Mouse (Mus musculus) macrophage (primary cell): ENCODE measurements around the gene Oaz2. TPM values are rescaled to one million over a fixed set of nuclear protein-coding genes. Genes with fewer than 3 reads are reported as not detected.

ENCODE experiments used
- H3K27ac ChIP-seq: fragments of 350-480 bp; formaldehyde crosslinking; 2 replicates; pipeline ENCODE4 v1.9.0; 2021
- H3K36me3 ChIP-seq: fragments of 350-480 bp; formaldehyde crosslinking; 2 replicates; pipeline ENCODE4 v1.9.0; 2021; ENCODE audit errors: inconsistent target
- H3K4me3 ChIP-seq: fragments of 350-480 bp; formaldehyde crosslinking; 2 replicates; pipeline ENCODE4 v1.9.0; 2021; ENCODE audit errors: inconsistent target
- H3K79me2 ChIP-seq: fragments of 350-480 bp; formaldehyde crosslinking; 2 replicates; pipeline ENCODE4 v1.9.0; 2021; ENCODE audit errors: inconsistent target
- WGBS: methylation state at CpG from one replicate; pipeline ENCODE4 v1.1.7; 2026; ENCODE audit warnings: inconsistent platforms; ENCODE audit not compliant: missing documents; 5-methylcytosine and 5-hydroxymethylcytosine counted together
- polyA plus RNA-seq: library from polyadenylated mRNA; stranded (reverse); fragments of 250-400 nt; gene quantifications from 3 replicates; pipeline ENCODE4 v1.2.4, GENCODE M21; 2018; ENCODE audit warnings: inconsistent platforms

Oaz2 gene
- polyA plus RNA-seq, 1 experiment from 2014 or later: 24.0 TPM

- Histone ChIP-seq H3K79me2 (no peaks in the 10 kb centered on the region), H3K27ac (no peak overlapping the region; the same call in 1 of the 2 replicates), H3K36me3 (peaks cover 18% of the 10 kb centered on the region; the same call in 1 of the 2 replicates), H3K4me3 (no peak overlapping the region)
- 31% methylated on average over 5 of the region's 5 CpGs for WGBS
Measured at GRCm38 (mm10) chr9:65692959-65693603, 25.3 kb downstream of the Oaz2 start.

- peaks cover 8% of the 10 kb centered on the region; the same call in 1 of the 2 replicates for H3K36me3 ChIP-seq
- H3K27ac ChIP-seq: no peak overlapping the region
- WGBS: 100% methylated on average over 2 of the region's 3 CpGs
- no peak overlapping the region for H3K4me3 ChIP-seq
- no peaks in the 10 kb centered on the region for H3K79me2 ChIP-seq
Measured at GRCm38 (mm10) chr9:65695646-65696045, 27.8 kb downstream of the Oaz2 start.

GRCm38 (mm10) chr9:65696337-65696736 lies 28.5 kb downstream of the Oaz2 start:
- Histone ChIP-seq H3K27ac (no peak overlapping the region), H3K4me3 (no peak overlapping the region), H3K79me2 (no peaks in the 10 kb centered on the region), H3K36me3 (peaks cover 8% of the 10 kb centered on the region; the same call in 1 of the 2 replicates)

- no peak overlapping the region for H3K27ac ChIP-seq
- H3K4me3 ChIP-seq: no peak overlapping the region
- peaks cover 8% of the 10 kb centered on the region; the same call in 1 of the 2 replicates for H3K36me3 ChIP-seq
- H3K79me2 ChIP-seq: no peaks in the 10 kb centered on the region
- WGBS: 93% methylated on average over 6 of the region's 7 CpGs
Measured at GRCm38 (mm10) chr9:65697356-65697755, 29.6 kb downstream of the Oaz2 start.

- H3K36me3 ChIP-seq: peaks cover 8% of the 10 kb centered on the region; the same call in 1 of the 2 replicates
- H3K27ac ChIP-seq: no peak overlapping the region
- H3K4me3 ChIP-seq: no peak overlapping the region
- no peaks in the 10 kb centered on the region for H3K79me2 ChIP-seq
Measured at GRCm38 (mm10) chr9:65697992-65698391, 30.2 kb downstream of the Oaz2 start.

GRCm38 (mm10) chr9:65700504-65700903 lies 32.7 kb downstream of the Oaz2 start:
- H3K36me3 ChIP-seq: peaks cover 5% of the 10 kb centered on the region; the same call in 1 of the 2 replicates
- H3K79me2 ChIP-seq: no peaks in the 10 kb centered on the region
- H3K27ac ChIP-seq: no peak overlapping the region
- no peak overlapping the region for H3K4me3 ChIP-seq
- WGBS: 78% methylated on average over 6 of the region's 6 CpGs

GRCm38 (mm10) chr9:65702286-65702685 lies 34.5 kb downstream of the Oaz2 start:
- H3K4me3 ChIP-seq: no peak overlapping the region
- 94% methylated on average over 9 of the region's 9 CpGs for WGBS
- H3K27ac ChIP-seq: no peak overlapping the region
- no peaks in the 10 kb centered on the region for H3K79me2 ChIP-seq
- H3K36me3 ChIP-seq: no peaks in the 10 kb centered on the region; the same call in 1 of the 2 replicates

GRCm38 (mm10) chr9:65703241-65703640 lies 35.4 kb downstream of the Oaz2 start:
- Histone ChIP-seq H3K27ac (no peak overlapping the region), H3K36me3 (no peaks in the 10 kb centered on the region; the same call in 1 of the 2 replicates), H3K4me3 (no peak overlapping the region), H3K79me2 (no peaks in the 10 kb centered on the region)
- 97% methylated on average over 7 of the region's 7 CpGs for WGBS

- 95% methylated on average over 24 of the region's 24 CpGs for WGBS
- no peak overlapping the region for H3K4me3 ChIP-seq
- no peaks in the 10 kb centered on the region for H3K79me2 ChIP-seq
- no peaks in the 10 kb centered on the region; the same call in 1 of the 2 replicates for H3K36me3 ChIP-seq
- no peak overlapping the region for H3K27ac ChIP-seq
Measured at GRCm38 (mm10) chr9:65703926-65704595, 36.3 kb downstream of the Oaz2 start.

- no peaks in the 10 kb centered on the region for H3K36me3 ChIP-seq
- 34% methylated on average over 5 of the region's 5 CpGs for WGBS
- no peak overlapping the region for H3K27ac ChIP-seq
- no peaks in the 10 kb centered on the region for H3K79me2 ChIP-seq
- no peak overlapping the region for H3K4me3 ChIP-seq
Measured at GRCm38 (mm10) chr9:65718195-65718594, 50.4 kb downstream of the Oaz2 start.

- Histone ChIP-seq H3K36me3 (no peaks in the 10 kb centered on the region), H3K79me2 (no peaks in the 10 kb centered on the region), H3K27ac (no peak overlapping the region), H3K4me3 (no peak overlapping the region)
- WGBS: 96% methylated on average over 10 of the region's 10 CpGs
Measured at GRCm38 (mm10) chr9:65721161-65721566, 53.4 kb downstream of the Oaz2 start.

- 96% methylated on average over 7 of the region's 8 CpGs for WGBS
- H3K4me3 ChIP-seq: no peak overlapping the region
- H3K27ac ChIP-seq: no peak overlapping the region
- H3K36me3 ChIP-seq: no peaks in the 10 kb centered on the region
- H3K79me2 ChIP-seq: no peaks in the 10 kb centered on the region
Measured at GRCm38 (mm10) chr9:65724471-65725290, 56.9 kb downstream of the Oaz2 start.

- no peaks in the 10 kb centered on the region for H3K36me3 ChIP-seq
- no peaks in the 10 kb centered on the region for H3K79me2 ChIP-seq
- H3K4me3 ChIP-seq: no peak overlapping the region
- H3K27ac ChIP-seq: no peak overlapping the region
- WGBS: 84% methylated on average over 4 of the region's 4 CpGs
Measured at GRCm38 (mm10) chr9:65725291-65725622, 57.5 kb downstream of the Oaz2 start.

- WGBS: 94% methylated on average over 3 of the region's 3 CpGs
- no peaks in the 10 kb centered on the region for H3K36me3 ChIP-seq
- no peak overlapping the region for H3K4me3 ChIP-seq
- no peaks in the 10 kb centered on the region for H3K79me2 ChIP-seq
- H3K27ac ChIP-seq: no peak overlapping the region
Measured at GRCm38 (mm10) chr9:65726431-65726830, 58.6 kb downstream of the Oaz2 start.

GRCm38 (mm10) chr9:65727491-65727890 lies 59.7 kb downstream of the Oaz2 start:
- H3K4me3 ChIP-seq: no peak overlapping the region
- 52% methylated on average over 4 of the region's 4 CpGs for WGBS
- no peaks in the 10 kb centered on the region for H3K36me3 ChIP-seq
- no peak overlapping the region for H3K27ac ChIP-seq
- H3K79me2 ChIP-seq: no peaks in the 10 kb centered on the region
